Mouse (Mus musculus) erythroblast, embryonic 14.5 days (primary cell): ENCODE data around the gene Acsl1.

Experiments used
- GATA1 ChIP-seq: IDR thresholded peaks from 2 replicates; pipeline ENCODE4 v1.6.1; 2012; ENCODE audit warnings: low read length, inconsistent platforms, mixed read lengths
- TAL1 ChIP-seq: IDR thresholded peaks from 3 replicates; pipeline ENCODE4 v1.6.1; 2012; ENCODE audit warnings: low read length, inconsistent platforms, mixed read lengths

DNA sequence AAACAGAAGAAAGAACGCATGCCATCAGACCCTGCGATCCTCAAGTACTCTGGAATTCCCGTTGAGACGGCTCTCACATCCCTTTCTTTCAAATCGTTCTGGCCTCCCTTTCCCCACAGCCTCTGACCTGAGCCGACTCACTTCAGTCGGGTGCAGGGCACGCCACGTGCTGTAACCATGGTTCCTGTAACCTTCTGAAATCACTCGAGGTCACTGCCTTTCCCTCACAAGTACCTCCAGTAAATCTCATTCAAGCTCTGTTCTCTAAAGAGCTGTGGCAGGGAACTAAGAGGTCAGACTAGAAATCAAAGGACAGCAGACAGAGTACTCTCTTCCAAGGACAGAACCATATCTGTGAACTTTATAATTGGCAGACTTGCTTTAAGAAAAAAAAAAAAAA lies 32.3 kb upstream of the Acsl1 start:
- TF ChIP-seq GATA1 (no peak), TAL1 (no peak)
